Mouse (Mus musculus) common myeloid progenitor, adult 5-6 weeks (primary cell): ENCODE measurements at regions not wholly inside any gene's neighbourhood (a gene's known extent, or its start where the extent isn't known, plus 50 kb on each side); places are given as distances from the start of the nearest gene placed in this dataset.

Source experiments
- ATAC-seq: replicated peaks from 2 replicates; pipeline ENCODE4 v1.8.0; 2016; ENCODE audit warnings: low read depth, mild to moderate bottlenecking, moderate TSS enrichment, inconsistent platforms; ENCODE audit not compliant: poor library complexity, severe bottlenecking

- ATAC-seq, result no peak
Observed at GRCm38 (mm10) chr17:43209727-43210126, 60.4 kb upstream of the Adgrf1 start.

GRCm38 (mm10) chr17:43214038-43214437, 56.1 kb upstream of the Adgrf1 start:
- peak; percentile 50; the same call in 1 of the 2 replicates for ATAC-seq

- ATAC-seq, result no peak
Observed at GRCm38 (mm10) chr17:43219636-43220035, 50.5 kb upstream of the Adgrf1 start.
